Mouse (Mus musculus) midbrain, embryonic 16.5 days (tissue): ENCODE data around the gene Ccdc51. TPM values are rescaled to one million over a fixed set of nuclear protein-coding genes. Genes with fewer than 3 reads are reported as not detected.

Experiments used
- ATAC-seq: fragments of 200-750 bp; cut with Nextera tagmentation; 2 replicates; pipeline ENCODE4 v1.8.0; 2017; ENCODE audit warnings: moderate TSS enrichment
- H3K27ac ChIP-seq: fragments of 300-500 bp; sonication (generic); 2 replicates; pipeline ENCODE4 v1.5.1; 2014; ENCODE audit warnings: mild to moderate bottlenecking, low read length, mixed read lengths
- H3K27me3 ChIP-seq: fragments of 300-500 bp; sonication (generic); 2 replicates; pipeline ENCODE4 v1.6.1; 2014; ENCODE audit warnings: low read depth, low read length, mixed read lengths; ENCODE audit not compliant: control insufficient read depth, insufficient read depth
- H3K36me3 ChIP-seq: fragments of 300-500 bp; sonication (generic); 2 replicates; pipeline ENCODE4 v1.6.1; 2014; ENCODE audit warnings: mild to moderate bottlenecking, low read length, moderate library complexity, mixed read lengths; ENCODE audit not compliant: control insufficient read depth, insufficient read depth
- H3K4me1 ChIP-seq: fragments of 300-500 bp; sonication (generic); 2 replicates; pipeline ENCODE4 v1.6.1; 2014; ENCODE audit warnings: mild to moderate bottlenecking, low read length, mixed read lengths; ENCODE audit not compliant: control insufficient read depth, insufficient read depth
- H3K4me2 ChIP-seq: fragments of 300-500 bp; sonication (generic); 2 replicates; pipeline ENCODE4 v1.6.1; 2014; ENCODE audit warnings: mild to moderate bottlenecking, low read length, mixed read lengths
- H3K4me3 ChIP-seq: fragments of 300-500 bp; sonication (generic); 2 replicates; pipeline ENCODE4 v1.5.1; 2014; ENCODE audit warnings: low read depth, mild to moderate bottlenecking, low read length, moderate library complexity, mixed read lengths
- H3K9ac ChIP-seq: fragments of 300-500 bp; sonication (generic); 2 replicates; pipeline ENCODE4 v1.6.1; 2014; ENCODE audit warnings: low read depth, low read length, mixed read lengths
- H3K9me3 ChIP-seq: fragments of 300-500 bp; sonication (generic); replicated peaks from 2 replicates; pipeline ENCODE4 v1.6.1; 2014; ENCODE audit warnings: mild to moderate bottlenecking, low read length, mixed read lengths; ENCODE audit not compliant: control insufficient read depth, poor library complexity, severe bottlenecking
- WGBS: fragments of 180-500 bp; shearing (Covaris S2); extraction: QIAGEN DNeasy Blood & Tissue Kit; methylation state at CpG from one replicate; pipeline ENCODE4 v1.1.7; 2014; 5-methylcytosine and 5-hydroxymethylcytosine counted together
- polyA plus RNA-seq: library from polyadenylated mRNA; unstranded; fragments of >200 nt; fragmentation: Nextera tagmentation; extraction: Ambion mirVana; gene quantifications from 2 replicates; pipeline ENCODE4 v1.2.1, GENCODE M21; 2015

Ccdc51 gene
- polyA plus RNA-seq, 1 experiment from 2014 or later, result 12.5 TPM

DNA sequence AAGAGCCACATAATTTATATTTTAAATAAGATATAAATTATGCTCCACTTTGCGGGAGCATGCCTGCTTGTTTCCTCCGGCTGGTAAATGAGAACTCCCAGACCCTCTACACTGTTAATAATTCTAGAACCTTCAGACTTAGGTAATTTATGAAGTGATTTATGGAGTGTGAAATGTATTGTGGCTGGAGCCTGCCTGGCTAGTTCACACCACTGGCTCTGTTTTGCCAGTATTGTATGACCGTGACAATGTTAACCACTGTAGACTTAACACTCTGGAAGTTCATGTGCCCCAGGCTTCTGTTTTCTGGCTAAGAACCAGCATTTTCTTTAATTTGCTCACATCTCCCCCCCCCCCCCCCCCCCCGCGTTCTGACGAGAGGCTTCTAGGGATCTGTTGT lies 25.0 kb downstream of the Ccdc51 start:
- Histone ChIP-seq H3K27me3 (no peaks in the 10 kb centered on the region), H3K4me1 (peaks cover 4% of the 10 kb centered on the region; the same call in 1 of the 2 replicates), H3K36me3 (peaks cover 45% of the 10 kb centered on the region), H3K9ac (no peak overlapping the region), H3K4me3 (no peak overlapping the region), H3K27ac (no peak overlapping the region), H3K4me2 (no peak overlapping the region), H3K9me3 (no peaks in the 10 kb centered on the region)
- 80% methylated on average over 5 of the region's 6 CpGs for WGBS
- no peak for ATAC-seq

GRCm38 (mm10) chr9:109110240-109110639 lies 27.9 kb downstream of the Ccdc51 start:
- Histone ChIP-seq H3K4me1 (no peaks in the 10 kb centered on the region), H3K27me3 (no peaks in the 10 kb centered on the region), H3K4me2 (no peak overlapping the region), H3K27ac (no peak overlapping the region), H3K36me3 (peaks cover 61% of the 10 kb centered on the region), H3K9me3 (no peaks in the 10 kb centered on the region), H3K4me3 (no peak overlapping the region), H3K9ac (no peak overlapping the region)
- ATAC-seq, result no peak
- WGBS, result 92% methylated on average over 11 of the region's 11 CpGs

DNA sequence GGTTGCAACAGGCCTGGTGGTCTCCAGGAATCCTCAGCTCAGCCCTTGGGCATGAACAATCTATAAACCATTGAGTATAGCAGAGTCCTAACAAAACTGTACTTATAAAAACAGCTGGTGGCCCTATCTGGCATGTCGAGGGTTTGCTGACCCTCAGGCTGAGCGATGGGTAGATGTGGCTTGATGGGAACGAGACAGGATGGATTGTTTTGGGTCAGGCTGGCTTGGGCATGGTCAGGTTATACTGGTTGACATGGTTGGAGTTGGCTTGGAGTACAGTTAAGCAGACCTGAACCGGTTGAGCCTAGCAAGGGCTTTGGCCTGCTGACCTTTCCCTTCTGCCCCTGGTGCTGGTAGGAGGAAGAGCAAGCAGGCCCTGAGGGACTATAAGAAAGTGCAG lies 28.8 kb downstream of the Ccdc51 start:
- H3K4me1 ChIP-seq, result no peaks in the 10 kb centered on the region
- H3K4me3 ChIP-seq, result no peak overlapping the region
- no peaks in the 10 kb centered on the region for H3K9me3 ChIP-seq
- ATAC-seq, result no peak
- H3K27me3 ChIP-seq, result no peaks in the 10 kb centered on the region
- no peak overlapping the region for H3K27ac ChIP-seq
- H3K36me3 ChIP-seq, result peaks cover 61% of the 10 kb centered on the region
- 87% methylated on average over 4 of the region's 4 CpGs for WGBS
- H3K4me2 ChIP-seq, result no peak overlapping the region
- H3K9ac ChIP-seq, result no peak overlapping the region

GRCm38 (mm10) chr9:109111591-109111990 lies 29.3 kb downstream of the Ccdc51 start:
- no peaks in the 10 kb centered on the region for H3K27me3 ChIP-seq
- H3K36me3 ChIP-seq, result peaks cover 62% of the 10 kb centered on the region
- no peak overlapping the region for H3K9ac ChIP-seq
- H3K9me3 ChIP-seq, result no peaks in the 10 kb centered on the region
- no peak overlapping the region for H3K27ac ChIP-seq
- WGBS, result 93% methylated on average over 9 of the region's 9 CpGs
- H3K4me1 ChIP-seq, result no peaks in the 10 kb centered on the region
- H3K4me2 ChIP-seq, result no peak overlapping the region
- ATAC-seq, result no peak
- no peak overlapping the region for H3K4me3 ChIP-seq

DNA sequence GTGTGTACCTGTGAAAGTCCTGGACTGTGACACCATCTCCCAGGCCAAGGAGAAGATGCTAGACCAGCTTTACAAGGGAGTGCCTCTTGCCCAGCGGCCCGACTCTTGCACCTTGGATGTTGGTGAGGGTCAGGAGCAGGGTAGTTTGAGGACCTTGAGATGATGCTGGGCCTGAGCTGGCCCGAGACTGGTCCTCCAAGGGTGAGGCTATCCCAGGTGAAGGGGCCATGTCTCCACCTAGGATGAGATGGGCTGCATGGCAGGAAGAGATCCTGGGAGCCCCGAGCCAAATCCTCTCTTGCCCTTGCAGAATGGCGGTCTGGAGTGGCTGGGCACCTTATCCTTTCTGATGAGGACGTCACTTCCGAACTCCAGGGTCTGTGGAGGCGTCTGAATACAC lies 31.0 kb downstream of the Ccdc51 start:
- no peaks in the 10 kb centered on the region for H3K4me1 ChIP-seq
- no peak overlapping the region for H3K4me2 ChIP-seq
- no peak overlapping the region for H3K4me3 ChIP-seq
- no peak overlapping the region for H3K9ac ChIP-seq
- WGBS, result 90% methylated on average over 8 of the region's 8 CpGs
- H3K27me3 ChIP-seq, result no peaks in the 10 kb centered on the region
- H3K9me3 ChIP-seq, result no peaks in the 10 kb centered on the region
- H3K27ac ChIP-seq, result no peak overlapping the region
- H3K36me3 ChIP-seq, result peaks cover 73% of the 10 kb centered on the region
- no peak for ATAC-seq

GRCm38 (mm10) chr9:109114276-109114675 lies 32.0 kb downstream of the Ccdc51 start:
- H3K36me3 ChIP-seq, result peaks cover 71% of the 10 kb centered on the region
- WGBS, result 95% methylated on average over 11 of the region's 11 CpGs
- H3K4me2 ChIP-seq, result no peak overlapping the region
- no peaks in the 10 kb centered on the region for H3K4me1 ChIP-seq
- no peak for ATAC-seq
- H3K27ac ChIP-seq, result no peak overlapping the region
- no peaks in the 10 kb centered on the region for H3K27me3 ChIP-seq
- H3K9ac ChIP-seq, result no peak overlapping the region
- no peaks in the 10 kb centered on the region for H3K9me3 ChIP-seq
- H3K4me3 ChIP-seq, result no peak overlapping the region

DNA sequence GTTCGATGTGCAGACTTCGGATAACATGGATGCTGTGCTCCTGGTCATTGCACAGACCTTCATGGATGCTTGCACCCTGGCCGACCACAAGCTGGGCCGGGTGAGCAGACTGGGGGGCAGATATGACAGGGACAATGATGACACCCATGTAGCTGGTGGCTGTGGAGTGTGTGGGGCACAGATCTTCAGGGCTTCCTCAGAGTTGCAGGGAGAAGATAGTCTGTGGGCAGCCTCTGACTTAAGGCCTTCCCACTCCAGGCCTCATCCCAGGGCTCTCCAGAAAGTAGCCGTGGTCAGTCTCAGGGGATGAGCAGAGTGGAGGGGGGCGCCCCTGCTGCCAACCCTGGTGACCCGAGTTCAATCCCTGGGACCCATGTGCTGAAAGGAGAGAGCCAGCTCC lies 32.6 kb downstream of the Ccdc51 start:
- peaks cover 70% of the 10 kb centered on the region for H3K36me3 ChIP-seq
- no peak overlapping the region for H3K9ac ChIP-seq
- no peaks in the 10 kb centered on the region for H3K27me3 ChIP-seq
- no peak for ATAC-seq
- 92% methylated on average over 7 of the region's 7 CpGs for WGBS
- no peak overlapping the region for H3K4me3 ChIP-seq
- no peak overlapping the region for H3K4me2 ChIP-seq
- no peak overlapping the region for H3K27ac ChIP-seq
- H3K9me3 ChIP-seq, result no peaks in the 10 kb centered on the region
- H3K4me1 ChIP-seq, result no peaks in the 10 kb centered on the region

DNA sequence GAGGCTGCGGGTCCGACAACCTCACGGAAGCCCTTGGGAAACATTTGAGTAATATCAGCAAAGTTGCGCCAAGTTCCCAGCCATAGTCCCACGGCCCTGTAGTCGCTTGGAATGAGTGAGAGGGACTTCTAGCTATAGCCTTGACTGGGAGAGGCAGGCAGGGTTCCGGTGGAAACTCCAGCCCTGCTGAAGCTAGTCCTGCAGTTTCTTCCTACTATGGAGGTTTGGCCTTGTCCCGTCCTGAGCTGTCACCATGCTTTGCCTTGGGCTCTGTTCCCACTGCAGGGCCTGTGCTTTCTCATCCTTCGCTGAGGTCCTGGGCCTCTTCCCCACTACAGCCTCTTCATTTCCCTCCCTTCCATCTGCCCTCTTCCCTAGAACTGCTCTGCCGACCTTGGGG lies 33.9 kb downstream of the Ccdc51 start:
- Histone ChIP-seq H3K9ac (no peak overlapping the region), H3K36me3 (peaks cover 60% of the 10 kb centered on the region), H3K4me2 (no peak overlapping the region), H3K27ac (no peak overlapping the region), H3K4me1 (no peaks in the 10 kb centered on the region), H3K27me3 (no peaks in the 10 kb centered on the region), H3K4me3 (no peak overlapping the region), H3K9me3 (no peaks in the 10 kb centered on the region)
- WGBS, result 95% methylated on average over 10 of the region's 10 CpGs
- ATAC-seq, result no peak

DNA sequence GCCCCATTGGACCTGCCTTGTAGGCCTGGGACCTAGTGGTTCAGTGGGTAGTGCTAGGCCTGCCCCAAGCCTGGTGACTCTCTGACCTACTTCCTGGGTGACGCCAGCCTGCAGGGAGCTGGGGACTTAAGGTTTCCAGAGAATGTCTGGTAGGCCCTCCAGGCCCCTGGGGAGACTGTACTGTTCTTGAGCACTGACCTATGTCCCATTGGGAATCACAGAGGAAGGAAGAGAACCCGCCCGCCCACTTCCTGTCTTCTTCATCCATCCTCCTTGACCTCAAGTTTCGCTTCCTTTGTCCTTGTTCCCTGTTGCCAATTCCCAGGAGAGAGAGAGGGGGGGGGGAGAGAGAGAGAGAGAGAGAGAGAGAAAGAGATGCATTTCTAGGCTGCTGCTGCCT lies 35.8 kb downstream of the Ccdc51 start:
- peaks cover 45% of the 10 kb centered on the region for H3K36me3 ChIP-seq
- H3K27ac ChIP-seq, result no peak overlapping the region
- H3K27me3 ChIP-seq, result no peaks in the 10 kb centered on the region
- no peak overlapping the region for H3K4me3 ChIP-seq
- WGBS, result 93% methylated on average over 4 of the region's 4 CpGs
- H3K4me2 ChIP-seq, result no peak overlapping the region
- H3K9me3 ChIP-seq, result no peaks in the 10 kb centered on the region
- no peak for ATAC-seq
- no peak overlapping the region for H3K9ac ChIP-seq
- H3K4me1 ChIP-seq, result no peaks in the 10 kb centered on the region

DNA sequence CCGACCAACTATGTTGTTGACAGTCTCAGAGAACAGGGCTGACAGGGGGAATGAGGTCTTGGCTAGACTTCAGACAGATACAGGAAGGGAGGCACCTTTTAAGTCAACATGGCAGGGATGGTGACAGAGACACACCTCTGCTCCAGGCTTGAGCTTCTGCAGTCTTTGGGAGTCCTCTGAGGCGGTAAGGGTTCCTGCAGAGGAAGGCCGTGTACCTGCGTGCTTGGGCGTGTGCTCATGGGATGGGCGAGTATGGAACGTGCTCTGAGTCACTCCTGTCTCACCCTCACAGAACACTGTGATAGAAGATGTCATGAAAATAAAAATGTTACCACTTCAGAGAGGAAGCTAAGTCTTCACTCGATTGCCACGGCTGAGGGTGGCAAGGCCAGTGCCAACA lies 37.3 kb downstream of the Ccdc51 start:
- 94% methylated on average over 9 of the region's 9 CpGs for WGBS
- no peaks in the 10 kb centered on the region for H3K4me1 ChIP-seq

More for the DNA sequence above, 37.3 kb downstream of the Ccdc51 start:
- no peaks in the 10 kb centered on the region for H3K9me3 ChIP-seq
- H3K4me3 ChIP-seq, result no peak overlapping the region
- no peak overlapping the region for H3K27ac ChIP-seq
- ATAC-seq, result no peak
- no peak overlapping the region for H3K4me2 ChIP-seq
- H3K9ac ChIP-seq, result no peak overlapping the region
- no peaks in the 10 kb centered on the region for H3K27me3 ChIP-seq
- peaks cover 37% of the 10 kb centered on the region for H3K36me3 ChIP-seq
